Mouse (Mus musculus) gastrocnemius, postnatal 10 days (tissue): ENCODE data around the gene Eif3l. TPM values are rescaled to one million over a fixed set of nuclear protein-coding genes. Genes with fewer than 3 reads are reported as not detected.
A peak's percentile ranks its signal among the peaks of the same experiment; 100 is the strongest.

Experiments used
- DNase-seq: peaks from one replicate; pipeline ENCODE4 v3.0.0; 2021; ENCODE audit warnings: mixed read lengths
- total RNA-seq, 2 experiments: library from RNA; stranded (reverse); gene quantifications; 2 replicates each; pipeline ENCODE4 v1.2.3; 2021

Eif3l gene
- total RNA-seq, 2 experiments from 2014 or later: 80.0 to 86.2 TPM

- no peak for DNase-seq
These were observed 24.7 kb upstream of the Eif3l start for GRCm38 (mm10) chr15:79050160-79050845.

DNA sequence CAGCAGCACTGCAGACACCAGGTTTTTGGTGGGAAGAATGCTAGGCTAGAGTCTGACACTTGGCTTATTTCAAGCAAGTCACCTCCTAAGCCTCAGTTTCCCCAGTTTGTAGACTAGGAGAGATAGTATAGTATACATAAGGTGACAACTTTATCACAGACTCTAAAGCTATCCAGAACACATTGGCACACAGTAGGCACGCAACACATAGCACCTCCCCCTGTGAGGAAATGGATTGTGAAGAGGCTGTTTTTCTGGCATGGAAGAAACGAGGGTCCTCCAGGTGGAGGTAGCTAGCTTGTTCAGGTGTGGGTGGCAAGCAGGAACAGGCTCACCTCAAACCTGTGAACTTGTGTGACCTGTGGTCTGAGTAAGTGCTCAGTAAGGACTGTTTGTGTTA, 24.0 kb upstream of the Eif3l start:
- no peak for DNase-seq

- no peak for DNase-seq
These were observed 23.3 kb upstream of the Eif3l start for GRCm38 (mm10) chr15:79051461-79052360.

- DNase-seq: no peak
These were observed 22.6 kb upstream of the Eif3l start for GRCm38 (mm10) chr15:79052366-79052765.

DNA sequence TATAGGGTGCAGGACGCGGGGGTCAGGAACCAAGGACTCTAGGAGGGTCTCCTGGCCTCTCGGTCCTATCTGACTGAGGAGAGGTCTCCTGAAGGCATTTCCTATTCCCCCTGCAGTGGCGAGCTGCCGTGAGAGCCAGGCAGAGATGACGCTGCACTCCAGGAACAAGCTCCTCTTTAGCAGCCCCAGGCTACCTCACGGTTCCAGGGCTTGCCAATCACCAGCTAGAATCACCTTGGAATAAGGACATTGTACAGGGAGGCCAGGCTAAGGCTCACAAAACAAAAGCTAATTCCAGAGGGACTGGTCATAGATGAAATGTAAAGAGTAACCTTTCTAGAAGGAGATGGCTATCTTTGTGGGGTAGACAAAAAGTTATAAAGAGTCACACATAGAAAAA, 18.4 kb upstream of the Eif3l start:
- DNase-seq: no peak

DNA sequence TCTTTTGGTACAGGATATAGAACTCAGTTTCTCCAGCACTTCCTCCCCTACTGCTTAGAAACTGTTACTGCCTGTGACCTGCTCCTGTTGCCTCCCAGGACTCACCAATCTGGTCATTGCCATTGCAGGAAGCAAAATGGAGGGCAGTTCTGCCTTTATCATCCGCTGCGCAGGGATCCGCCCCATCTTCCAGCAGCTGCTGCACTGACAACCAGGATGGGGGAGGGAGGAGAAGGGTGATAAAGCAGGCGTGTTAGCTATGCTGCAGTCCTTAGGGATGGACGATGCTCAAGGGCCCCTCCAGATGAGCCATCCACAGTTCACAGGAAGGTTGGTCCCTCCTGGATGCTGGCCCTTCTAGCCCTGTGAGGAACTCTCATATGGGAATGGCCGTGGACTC, 17.1 kb upstream of the Eif3l start:
- DNase-seq: no peak

DNA sequence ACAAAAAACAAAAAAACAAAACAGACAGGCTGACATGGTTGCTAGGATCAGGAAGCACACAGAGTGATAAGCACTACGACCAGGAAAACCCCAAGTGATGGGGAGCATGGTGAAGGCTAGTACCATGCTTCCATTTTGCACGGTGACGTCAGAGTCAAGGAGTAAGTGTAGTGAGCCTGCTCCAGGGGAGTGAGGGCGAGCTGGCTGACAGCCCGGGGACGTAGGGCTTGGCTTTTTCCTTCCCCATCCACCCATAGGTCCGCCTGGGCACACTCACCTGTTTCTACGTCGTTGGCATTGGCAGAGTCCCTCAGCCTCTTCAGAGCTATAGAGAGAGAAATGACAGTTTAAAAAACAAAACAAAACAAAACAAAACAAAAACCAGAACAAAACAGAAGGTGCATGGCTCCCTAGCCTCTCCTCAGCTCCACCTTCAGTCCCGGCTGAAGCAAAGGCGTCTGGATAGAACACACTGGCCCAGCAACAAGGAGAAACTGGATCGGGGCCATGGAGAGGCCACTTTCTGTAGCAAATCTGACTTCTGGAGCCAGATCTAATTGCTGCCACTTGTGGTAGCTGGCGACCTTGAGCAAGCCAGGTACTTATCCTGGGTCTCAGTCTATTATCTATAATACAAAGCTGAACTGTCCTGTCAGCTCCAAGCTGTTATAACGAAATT, 14.0 kb upstream of the Eif3l start:
- no peak for DNase-seq

- DNase-seq: peak; percentile 93
These were observed 12.4 kb upstream of the Eif3l start, which contains the start of gene Ankrd54 for GRCm38 (mm10) chr15:79062376-79063159. Ankrd54 (minus strand) TSS chr15:79062893.

- no peak for DNase-seq
These were observed 11.7 kb upstream of the Eif3l start for GRCm38 (mm10) chr15:79063160-79063740.

- DNase-seq: no peak
These were observed 9.8 kb upstream of the Eif3l start for GRCm38 (mm10) chr15:79065086-79065770.

DNA sequence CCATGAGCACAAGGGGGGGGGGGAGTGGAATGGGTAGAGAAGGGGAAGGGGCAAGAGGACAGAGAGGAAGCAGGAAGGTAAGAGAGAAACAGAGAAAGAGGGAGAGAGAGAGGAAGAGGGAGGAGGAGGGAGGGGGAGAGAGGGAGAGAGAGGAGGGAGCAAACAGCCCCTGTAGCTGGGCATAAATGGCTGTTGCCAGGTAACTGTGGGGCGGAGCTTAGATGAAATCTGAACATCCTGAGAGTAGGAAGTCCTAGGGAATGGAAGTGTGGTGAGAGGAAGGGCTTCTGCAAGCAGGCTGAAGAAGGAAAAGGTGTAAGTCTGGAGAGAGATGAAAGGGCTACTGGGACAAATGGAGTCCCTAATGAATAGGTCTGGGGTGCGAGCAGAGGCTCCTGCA, 8.7 kb upstream of the Eif3l start:
- DNase-seq: no peak

- no peak for DNase-seq
These were observed 7.3 kb upstream of the Eif3l start for GRCm38 (mm10) chr15:79067631-79068030.

- DNase-seq: no peak
These were observed 6.6 kb upstream of the Eif3l start for GRCm38 (mm10) chr15:79068416-79068815.

- no peak for DNase-seq
These were observed 3.6 kb upstream of the Eif3l start for GRCm38 (mm10) chr15:79071117-79072039.

GRCm38 (mm10) chr15:79073752-79074151, 1.2 kb upstream of the Eif3l start:
- no peak for DNase-seq

DNA sequence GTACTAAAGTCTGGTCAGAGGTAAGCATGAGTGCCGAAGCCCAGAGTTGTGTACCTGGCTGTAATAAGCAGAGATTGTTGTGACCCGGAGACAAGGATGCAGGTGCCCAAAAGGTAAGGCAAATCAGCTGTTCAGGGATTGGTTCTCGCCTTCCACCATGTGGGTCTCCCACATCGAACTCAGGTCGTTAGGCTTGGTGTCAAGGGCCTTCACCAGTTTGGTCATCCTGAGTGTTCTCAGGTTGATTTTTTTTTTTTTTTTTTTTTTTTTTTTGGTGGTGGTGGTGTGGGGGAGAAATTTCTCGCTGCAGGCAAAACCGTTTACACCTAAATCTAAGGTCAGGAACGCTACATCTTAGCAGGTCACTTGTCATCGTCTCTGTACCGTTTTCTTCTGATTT, 533 bp upstream of the Eif3l start:
- DNase-seq: no peak

DNA sequence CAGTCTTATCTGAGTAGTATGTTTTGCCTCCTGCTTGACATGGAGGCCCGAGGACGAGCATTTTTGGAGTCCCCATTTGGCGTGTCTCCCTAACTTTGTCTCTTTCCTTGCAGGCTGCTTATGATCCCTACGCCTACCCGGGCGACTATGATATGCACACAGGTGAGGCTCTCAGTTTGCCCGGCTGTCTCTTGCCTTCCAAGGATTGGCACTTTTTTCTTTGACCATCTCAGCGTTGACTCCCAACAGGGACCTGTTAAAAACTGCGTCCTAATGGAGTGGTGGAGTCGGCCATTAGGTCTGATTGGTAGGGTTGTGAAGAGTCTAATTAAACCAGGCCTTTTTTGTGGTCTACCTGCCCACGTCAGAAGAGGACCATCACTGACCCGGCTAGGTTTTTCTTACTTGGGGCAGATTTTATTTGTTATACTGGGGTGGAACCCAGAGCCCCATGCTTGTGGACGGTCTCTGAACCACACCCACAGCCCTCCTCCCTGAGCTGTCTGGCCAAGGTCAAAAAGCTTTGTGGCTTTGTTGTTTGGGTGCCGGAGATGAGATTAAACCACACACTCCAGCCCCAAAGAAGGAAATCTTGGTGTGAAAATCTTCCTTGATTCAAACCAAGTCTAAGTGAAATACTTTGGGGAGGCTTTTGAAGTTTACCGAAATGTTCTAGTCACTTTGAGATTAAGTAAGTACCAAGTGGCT, 833 bp downstream of the Eif3l start:
- DNase-seq: no peak

GRCm38 (mm10) chr15:79079567-79079966, 4.6 kb downstream of the Eif3l start:
- no peak for DNase-seq

DNA sequence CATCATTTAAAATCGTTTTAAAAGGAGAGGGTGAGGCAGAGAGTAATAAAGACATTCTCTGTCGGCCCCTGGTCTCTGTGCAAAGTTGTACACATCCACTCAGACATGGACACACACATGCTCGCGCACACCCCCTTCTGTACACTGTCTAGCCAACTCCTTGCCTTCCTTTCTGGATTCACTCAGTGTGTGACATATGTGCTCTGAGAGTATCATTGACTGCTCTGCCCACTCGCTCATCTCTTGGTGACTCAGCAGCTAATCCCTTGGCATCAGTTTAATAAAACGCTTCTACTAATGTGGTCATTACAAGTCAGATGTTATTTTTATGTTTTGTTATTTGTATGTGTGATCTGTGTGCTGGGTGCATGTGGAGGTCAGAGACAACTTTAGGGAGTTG, 17.3 kb downstream of the Eif3l start:
- no peak for DNase-seq
